Mouse (Mus musculus): Measurements from ENCODE around the gene Phf5a. TPM values are rescaled to one million over a fixed set of nuclear protein-coding genes. Genes with fewer than 3 reads are reported as not detected.

Gene Phf5a
- polyA plus RNA-seq, 1 experiment = 47.0 TPM

DNA sequence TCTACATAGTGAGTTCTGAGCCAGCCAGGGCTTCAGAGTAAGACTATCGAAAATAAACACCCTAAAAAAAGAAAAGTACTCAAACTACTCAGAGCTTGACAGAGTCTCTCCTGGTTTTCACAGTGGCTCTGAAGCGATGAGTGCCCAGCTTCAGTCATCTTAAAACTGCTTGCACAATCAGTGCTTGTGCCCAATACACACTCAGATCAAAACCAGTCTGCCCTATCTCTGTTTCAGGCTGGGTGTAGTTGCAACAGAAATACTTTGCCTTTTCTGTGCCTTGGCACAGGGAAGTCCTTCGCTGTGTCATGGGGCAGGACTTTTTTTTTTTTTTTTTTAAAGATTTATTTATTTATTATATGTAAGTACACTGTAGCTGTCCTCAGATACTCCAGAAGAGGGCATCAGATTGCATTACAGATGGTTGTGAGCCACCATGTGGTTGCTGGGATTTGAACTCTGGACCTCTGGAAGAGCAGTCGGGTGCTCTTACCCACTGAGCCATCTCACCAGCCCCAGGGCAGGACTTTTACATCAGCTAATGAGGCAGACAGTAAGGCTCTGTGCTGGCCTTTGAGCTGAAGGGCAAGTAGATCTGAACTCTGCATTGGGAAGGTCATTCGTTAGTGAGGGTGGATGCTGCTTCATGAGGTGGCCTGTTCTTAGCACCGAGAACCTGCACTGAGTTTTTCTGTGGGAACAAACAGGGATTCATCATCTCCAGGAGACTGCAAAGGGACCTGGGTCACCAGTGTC, 15.3 kb upstream of the Phf5a start:
- DNase-seq (ENCODE audit: extremely low spot score in 1 of 2, low spot score in 1 of 2) = no peak

DNA sequence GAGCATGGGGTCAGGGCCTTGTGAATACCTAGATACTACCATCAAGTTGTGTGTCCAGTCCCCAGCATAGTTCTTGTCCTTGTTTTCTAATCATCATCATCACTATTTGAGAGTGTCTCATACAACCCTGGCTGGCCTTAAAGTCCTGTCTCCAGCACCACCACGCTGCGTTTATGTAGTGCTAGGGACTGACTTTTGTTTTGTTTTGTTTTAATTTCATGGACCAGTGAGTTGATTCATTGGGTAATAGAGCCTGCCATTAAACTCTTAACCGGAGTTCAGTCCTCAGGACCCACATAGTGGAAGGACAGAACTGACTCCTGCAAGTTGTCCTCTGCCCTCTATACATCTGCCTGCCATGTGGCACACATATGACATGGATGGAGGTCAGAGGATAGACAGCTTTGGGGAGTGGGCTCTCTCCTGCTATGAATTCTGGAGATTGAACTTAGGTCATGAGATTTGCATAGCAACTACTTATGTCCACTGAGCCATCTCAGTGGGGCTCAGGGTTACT, 13.8 kb upstream of the Phf5a start:
- DNase-seq (ENCODE audit: extremely low spot score in 1 of 2, low spot score in 1 of 2) = no peak

DNA sequence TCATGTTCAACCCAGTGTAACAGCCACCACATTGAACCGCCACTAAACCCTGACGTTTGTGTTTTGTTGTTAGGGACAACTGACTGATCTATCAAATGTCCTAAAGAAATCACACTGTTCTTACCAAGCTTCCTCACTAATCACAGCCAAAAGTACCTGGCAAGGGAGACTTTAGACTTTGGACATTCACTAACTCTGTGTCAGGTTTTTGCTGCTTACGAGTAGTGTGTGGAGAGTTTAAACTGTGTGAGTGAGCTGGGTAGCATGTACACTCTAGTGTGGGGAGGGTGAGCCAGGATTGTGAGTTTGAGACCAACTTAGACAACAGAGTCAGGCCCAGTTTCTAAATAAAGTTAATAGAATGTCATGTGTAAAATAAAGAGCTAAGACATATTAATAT, 10.6 kb upstream of the Phf5a start:
- DNase-seq (ENCODE audit: extremely low spot score in 1 of 2, low spot score in 1 of 2) = no peak

DNA sequence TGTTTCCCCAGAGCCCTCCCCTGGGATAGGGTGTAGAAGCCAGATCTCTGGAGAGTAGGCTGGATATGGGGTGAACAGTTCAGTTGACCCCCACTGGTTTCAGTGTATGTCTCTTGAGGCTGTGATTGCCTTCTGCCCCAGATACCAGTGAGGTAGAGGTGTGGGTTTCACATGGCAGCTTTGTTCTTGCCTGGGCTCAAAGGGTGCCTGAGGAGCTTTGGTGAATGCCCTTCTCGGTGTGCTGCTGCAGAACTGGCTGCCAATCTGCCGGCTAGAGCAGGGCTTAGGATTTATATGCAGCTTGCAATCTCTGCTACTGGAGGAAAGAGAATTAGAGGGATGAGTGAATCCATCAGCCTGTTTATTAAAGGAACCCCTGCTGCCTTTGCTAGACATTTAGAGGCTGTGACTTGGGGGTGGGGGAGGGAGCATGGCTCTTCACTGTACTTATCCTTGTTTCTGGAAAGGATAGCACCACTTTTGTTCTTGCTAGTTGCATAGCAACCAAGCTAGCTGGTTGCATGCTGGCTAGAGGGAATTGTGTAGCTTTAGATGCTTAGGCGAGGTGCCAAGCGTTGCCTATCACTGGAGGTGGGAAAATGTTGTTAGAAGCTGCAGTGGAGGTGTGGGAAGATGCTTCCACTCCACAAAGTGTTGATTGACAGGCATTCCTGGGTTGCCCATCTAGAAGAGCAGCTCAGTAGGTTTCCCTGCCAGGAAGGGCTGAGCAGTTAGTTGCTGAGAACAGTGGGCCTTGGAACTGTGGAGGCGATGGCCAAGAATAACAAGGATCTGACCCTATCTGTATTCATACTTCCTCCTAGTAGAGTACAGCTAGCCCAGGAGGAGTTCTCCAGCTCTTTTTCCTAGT, 8.1 kb upstream of the Phf5a start:
- peak; percentile 87 to 88 for DNase-seq (ENCODE audit: extremely low spot score in 1 of 2, low spot score in 1 of 2)

DNA sequence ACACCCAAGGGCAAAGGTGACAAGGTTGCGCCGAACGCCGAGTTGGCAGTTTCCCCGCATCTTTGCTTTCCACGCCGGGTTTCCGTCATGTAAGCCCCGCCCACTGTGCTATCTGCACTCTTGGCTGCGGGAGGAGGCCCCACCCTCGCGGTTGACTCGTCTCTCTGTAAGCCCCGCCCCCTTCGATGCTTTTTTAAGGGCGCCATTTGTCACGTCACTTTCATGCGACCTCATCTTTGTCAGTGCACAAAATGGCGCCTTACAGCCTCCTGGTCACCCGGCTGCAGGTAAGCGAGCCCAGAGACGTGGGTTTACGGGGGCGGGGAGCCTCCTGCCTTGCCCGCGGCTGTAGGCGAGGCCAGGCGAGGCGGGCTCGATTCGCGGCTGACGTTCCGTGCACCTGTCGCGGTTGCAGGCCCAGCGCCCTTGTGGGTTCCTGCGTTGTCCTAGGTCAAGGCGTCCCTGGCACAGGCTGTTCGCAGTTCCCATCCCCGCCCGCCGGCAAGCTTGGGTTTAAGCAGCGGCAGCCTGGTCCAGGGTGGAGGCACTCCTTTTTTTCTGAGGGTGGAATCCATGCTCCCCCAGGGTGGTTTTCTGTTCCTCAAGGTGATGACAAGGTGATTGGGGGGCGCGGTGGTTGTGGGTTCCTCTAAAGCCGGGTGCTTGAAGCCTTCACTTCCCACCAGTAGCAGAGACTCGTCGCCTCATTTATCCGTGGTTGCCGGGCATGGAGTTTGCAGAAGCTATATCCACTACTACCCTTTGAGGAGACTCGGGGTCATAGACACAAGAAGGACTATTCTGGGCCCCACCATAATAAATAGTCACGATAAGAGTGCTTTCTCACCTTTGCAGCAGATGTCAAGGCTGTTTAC, 788 bp upstream of the Phf5a start, which contains the start of gene Aco2:
Aco2 (plus strand) TSS at position 48 of the 875 bp plus-strand sequence.
- peak; percentile 98 to 100 for DNase-seq (ENCODE audit: extremely low spot score in 1 of 2, low spot score in 1 of 2)

- DNase-seq (ENCODE audit: extremely low spot score in 1 of 2, low spot score in 1 of 2) = no peak
These were observed 1.7 kb downstream of the Phf5a start for GRCm38 (mm10) chr15:81869985-81870384.

- DNase-seq (ENCODE audit: extremely low spot score in 1 of 2, low spot score in 1 of 2) = no peak
These were observed 7.5 kb downstream of the Phf5a start for GRCm38 (mm10) chr15:81864238-81864637.

DNA sequence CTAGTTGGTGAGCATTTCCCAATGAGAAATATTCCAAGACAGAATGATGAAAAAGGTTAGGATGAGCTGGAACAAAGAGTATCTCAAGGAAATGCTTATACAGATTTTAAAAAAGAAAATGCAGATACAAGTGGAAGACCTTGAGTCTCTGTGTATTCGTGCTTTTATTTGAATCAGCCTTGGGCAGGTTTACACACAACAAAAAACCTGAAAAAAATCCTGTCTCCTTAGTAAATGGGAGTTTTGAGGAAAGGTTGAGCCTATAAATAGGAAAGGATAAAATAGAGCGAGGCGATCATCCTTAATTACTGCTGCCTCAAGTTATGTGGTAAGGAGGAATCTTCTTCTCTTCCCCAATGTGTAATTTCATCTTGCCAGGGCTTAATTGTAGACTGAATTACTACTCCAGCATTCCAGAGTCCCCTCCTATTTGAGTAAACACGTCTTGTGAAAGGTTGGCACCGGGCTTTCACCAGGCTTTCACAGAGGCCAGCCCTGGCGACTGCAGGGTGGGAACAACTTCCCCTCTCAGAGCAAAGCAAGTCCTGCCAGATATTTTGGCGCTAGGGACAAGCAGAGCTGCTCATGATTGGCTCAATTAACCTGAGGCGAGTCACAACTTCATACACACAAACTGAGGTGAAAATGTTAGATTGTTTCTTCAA, 11.1 kb downstream of the Phf5a start:
- DNase-seq (ENCODE audit: extremely low spot score in 1 of 2, low spot score in 1 of 2) = peak in 1 of 2 experiments; percentile 41

- DNase-seq (ENCODE audit: extremely low spot score in 1 of 2, low spot score in 1 of 2) = peak; percentile 94 to 96
These were observed 12.1 kb downstream of the Phf5a start for GRCm38 (mm10) chr15:81859330-81860255.

- DNase-seq (ENCODE audit: extremely low spot score in 1 of 2, low spot score in 1 of 2) = peak; percentile 62 to 81
These were observed 13.0 kb downstream of the Phf5a start, which contains the start of gene Tob2 for GRCm38 (mm10) chr15:81858517-81859329. TSS of gene Tob2 (minus strand) at chr15:81858796.

DNA sequence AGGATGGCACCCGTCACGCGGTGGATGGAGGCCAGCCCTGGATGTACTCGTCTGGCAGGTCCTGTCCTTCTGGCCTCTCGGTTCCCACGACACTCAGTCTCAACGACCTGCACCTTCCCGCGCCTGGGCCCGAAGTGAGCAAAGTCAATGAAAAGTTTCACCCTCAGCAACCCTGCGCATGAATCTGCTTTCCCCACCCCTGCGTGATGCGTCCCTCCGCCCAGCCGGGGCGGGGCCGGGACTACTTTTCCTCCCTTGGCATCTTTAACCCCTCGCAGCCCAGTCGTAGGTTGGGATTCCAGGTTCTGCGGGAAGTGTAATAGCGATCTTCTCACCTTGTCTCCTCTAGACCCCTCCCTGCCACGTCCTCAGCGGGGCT, 13.6 kb downstream of the Phf5a start:
- peak; percentile 83 to 96 for DNase-seq (ENCODE audit: extremely low spot score in 1 of 2, low spot score in 1 of 2)

DNA sequence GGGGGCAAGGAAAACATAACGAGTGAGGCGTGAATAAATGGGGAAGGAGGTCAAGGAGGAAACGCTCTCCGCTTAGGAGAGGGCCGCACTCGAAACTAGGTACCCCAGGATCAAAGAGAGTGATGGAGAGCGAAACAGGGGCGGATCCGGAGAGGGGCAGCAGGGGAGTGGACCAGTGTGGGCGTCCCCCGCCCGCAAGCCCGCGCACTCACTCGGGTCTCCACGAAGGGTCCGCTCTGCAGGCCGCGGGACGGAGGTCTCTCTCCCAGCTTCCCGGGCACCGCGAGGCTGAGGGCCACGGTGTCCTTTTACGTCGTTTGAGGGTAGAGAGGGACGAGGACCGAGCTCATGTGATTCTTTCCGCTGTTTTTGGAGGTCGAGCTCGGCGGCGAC, 14.0 kb downstream of the Phf5a start:
- no peak for DNase-seq (ENCODE audit: extremely low spot score in 1 of 2, low spot score in 1 of 2)

GRCm38 (mm10) chr15:81856938-81857723, 14.6 kb downstream of the Phf5a start:
- DNase-seq (ENCODE audit: extremely low spot score in 1 of 2, low spot score in 1 of 2) = peak in 1 of 2 experiments; percentile 42

GRCm38 (mm10) chr15:81856030-81856790, 15.5 kb downstream of the Phf5a start:
- peak; percentile 87 to 90 for DNase-seq (ENCODE audit: extremely low spot score in 1 of 2, low spot score in 1 of 2)

- no peak for DNase-seq (ENCODE audit: extremely low spot score in 1 of 2, low spot score in 1 of 2)
These were observed 18.6 kb downstream of the Phf5a start for GRCm38 (mm10) chr15:81853081-81853480.

- no peak for DNase-seq (ENCODE audit: extremely low spot score in 1 of 2, low spot score in 1 of 2)
These were observed 19.2 kb downstream of the Phf5a start for GRCm38 (mm10) chr15:81852411-81853000.
